Mouse (Mus musculus): ENCODE results near the gene Slc38a1. TPM values are rescaled to one million over a fixed set of nuclear protein-coding genes. Genes with fewer than 3 reads are reported as not detected.
A peak's percentile ranks its signal among the peaks of the same experiment; 100 is the strongest.

The Slc38a1 gene
- polyA plus RNA-seq, 1 experiment from 2014 or later, result 152 TPM

GRCm38 (mm10) chr15:96542135-96542534 is 100.6 kb downstream of the Slc38a1 start:
- H3K9ac ChIP-seq, result no peak overlapping the region
- H3K36me3 ChIP-seq, result no peaks in the 10 kb centered on the region
- 61% methylated on average over 8 of the region's 8 CpGs for WGBS
- H3K4me3 ChIP-seq, result no peak overlapping the region
- H3K9me3 ChIP-seq (replicated peaks), result no peaks in the 10 kb centered on the region
- no peak overlapping the region for H3K27ac ChIP-seq
- no peak for ATAC-seq (ENCODE audit: low FRiP score)
- H3K4me2 ChIP-seq (replicated peaks), result no peak overlapping the region
- no peaks in the 10 kb centered on the region for H3K27me3 ChIP-seq
- H3K4me1 ChIP-seq, result 0 out of 2 replicates have a peak, but pooled peaks cover under 1% of the 10 kb centered on the region

- Histone ChIP-seq H3K4me3 (no peak overlapping the region), H3K36me3 (no peaks in the 10 kb centered on the region), H3K9ac (no peak overlapping the region), H3K27me3 (no peaks in the 10 kb centered on the region), H3K27ac (no peak overlapping the region), H3K4me2 (replicated peaks) (no peak overlapping the region), H3K9me3 (replicated peaks) (no peaks in the 10 kb centered on the region), H3K4me1 (no peaks in the 10 kb centered on the region)
- WGBS, result 95% methylated on average over 11 of the region's 11 CpGs
- ATAC-seq (ENCODE audit: low FRiP score), result no peak
Measured at GRCm38 (mm10) chr15:96537272-96537671, 105.4 kb downstream of the Slc38a1 start.

GRCm38 (mm10) chr15:96536412-96536811 is 106.3 kb downstream of the Slc38a1 start:
- Histone ChIP-seq H3K4me3 (no peak overlapping the region), H3K27ac (no peak overlapping the region), H3K27me3 (no peaks in the 10 kb centered on the region), H3K4me2 (replicated peaks) (no peak overlapping the region), H3K9me3 (replicated peaks) (no peaks in the 10 kb centered on the region), H3K9ac (no peak overlapping the region), H3K36me3 (no peaks in the 10 kb centered on the region), H3K4me1 (no peaks in the 10 kb centered on the region)
- WGBS, result 93% methylated on average over 7 of the region's 7 CpGs
- no peak for ATAC-seq (ENCODE audit: low FRiP score)

- Histone ChIP-seq H3K9me3 (replicated peaks) (no peaks in the 10 kb centered on the region), H3K27me3 (no peaks in the 10 kb centered on the region; the same call in 1 of the 2 replicates), H3K27ac (no peak overlapping the region), H3K4me1 (peaks cover 9% of the 10 kb centered on the region), H3K36me3 (no peaks in the 10 kb centered on the region), H3K4me3 (no peak overlapping the region), H3K4me2 (replicated peaks) (no peak overlapping the region), H3K9ac (no peak overlapping the region)
- ATAC-seq (ENCODE audit: low FRiP score), result no peak
- WGBS, result 36% methylated on average over 6 of the region's 6 CpGs
Measured at GRCm38 (mm10) chr15:96527686-96528085, 115.0 kb downstream of the Slc38a1 start.

- Histone ChIP-seq H3K36me3 (no peaks in the 10 kb centered on the region), H3K9me3 (replicated peaks) (no peaks in the 10 kb centered on the region), H3K4me2 (replicated peaks) (no peak overlapping the region), H3K4me3 (no peak overlapping the region), H3K27me3 (no peaks in the 10 kb centered on the region; the same call in 1 of the 2 replicates), H3K4me1 (peaks cover 9% of the 10 kb centered on the region), H3K9ac (no peak overlapping the region), H3K27ac (no peak overlapping the region)
- ATAC-seq (ENCODE audit: low FRiP score), result peak; percentile 83
- WGBS, result 32% methylated on average over 9 of the region's 9 CpGs
Measured at GRCm38 (mm10) chr15:96524239-96524738, 118.4 kb downstream of the Slc38a1 start.

Other genes starting within 250 kb of the Slc38a1 start
- 81.3 and 84.2 TPM in 2 replicates for gene Scaf11, start 182.1 kb downstream of the Slc38a1 start, polyA plus RNA-seq (2016; fragmentation: Nextera tagmentation; extraction: Ambion mirVana)
- gene Slc38a2, start 56.8 kb upstream of the Slc38a1 start, polyA plus RNA-seq (2016; fragmentation: Nextera tagmentation; extraction: Ambion mirVana), result 184 and 192 TPM in 2 replicates